Mouse (Mus musculus) lung, postnatal 4 days (tissue): ENCODE measurements around the gene Tmcc1.
"Not testable (repeated sequence)": the region's sequence is repeated elsewhere in the genome, so short reads cannot be mapped to it uniquely, and the experiment has no call there.

Experiments used
- DNase-seq, 2 experiments: peaks; one replicate each; pipeline ENCODE4 v3.0.0; 2021

The Tmcc1 gene

DNA sequence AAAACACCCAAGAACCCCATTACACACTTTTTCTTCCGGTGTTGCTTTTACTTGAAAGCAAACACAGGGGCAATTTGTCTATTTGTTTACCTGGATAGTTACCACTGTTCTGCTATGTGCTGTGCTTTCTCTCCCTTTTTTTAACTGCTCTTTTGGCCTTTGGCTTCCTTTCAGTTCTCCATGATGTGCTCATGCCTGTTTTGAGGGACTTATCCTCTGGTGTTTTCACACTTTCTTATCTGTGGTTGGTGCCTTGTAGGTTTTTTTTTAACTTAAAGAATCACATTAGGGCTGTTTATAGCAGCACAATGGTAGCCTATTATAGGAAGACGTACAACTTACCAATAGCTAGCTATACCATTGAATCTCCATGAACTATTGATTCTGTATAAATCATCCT, 51.6 kb downstream of the Tmcc1 start:
- DNase-seq: no peak

DNA sequence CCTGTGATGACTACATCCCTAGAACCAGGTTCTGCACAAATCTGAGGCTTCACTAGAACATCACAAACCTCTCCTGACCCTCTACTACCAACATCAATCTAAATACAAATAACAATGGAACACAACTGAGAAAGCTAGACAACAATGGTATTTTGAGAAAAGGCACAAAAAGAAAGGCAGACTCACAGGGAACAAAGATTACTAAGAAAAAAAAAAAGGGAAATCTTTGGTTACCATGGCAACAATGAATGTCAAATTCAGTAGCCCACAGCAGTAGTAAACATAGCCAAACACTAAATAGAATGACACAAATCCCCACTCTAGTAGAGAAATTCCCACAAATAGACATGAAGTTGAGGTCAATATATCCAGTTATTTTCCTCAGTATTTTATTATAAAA, 52.5 kb downstream of the Tmcc1 start:
- DNase-seq: no peak

DNA sequence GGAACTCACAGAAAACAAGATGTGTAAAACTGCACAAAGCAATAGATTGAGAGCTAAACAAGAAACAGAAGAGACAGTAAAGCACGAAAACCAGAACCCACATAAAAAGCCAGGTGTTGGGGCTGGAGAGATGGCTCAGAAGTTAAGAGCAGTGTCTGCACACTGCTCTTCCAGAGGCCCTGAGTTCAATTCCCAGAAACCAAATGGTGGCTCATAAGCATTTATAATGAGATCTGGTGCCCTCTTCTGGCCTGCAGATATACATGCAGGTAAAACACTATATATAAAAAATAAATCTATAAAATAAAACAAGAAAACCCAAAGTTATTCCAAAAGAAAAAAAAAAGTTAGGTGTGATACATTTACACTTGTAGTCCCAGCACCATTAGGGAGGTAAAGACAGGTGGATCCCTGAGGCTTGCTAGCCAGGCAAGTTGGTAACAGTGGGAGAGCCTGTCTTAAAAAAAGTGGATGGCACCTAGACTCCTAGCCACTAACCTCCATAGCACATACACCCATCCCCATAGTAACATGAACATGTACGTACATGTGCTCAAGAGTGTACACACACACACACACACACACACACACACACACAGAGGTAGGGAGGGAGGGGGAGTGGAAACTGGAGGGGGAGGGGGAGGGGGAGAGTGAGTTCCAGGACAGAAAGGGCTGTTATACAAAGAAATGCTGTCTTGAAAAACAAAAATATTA, 54.0 kb downstream of the Tmcc1 start:
- peak in 1 of 2 experiments; percentile 14 for DNase-seq

DNA sequence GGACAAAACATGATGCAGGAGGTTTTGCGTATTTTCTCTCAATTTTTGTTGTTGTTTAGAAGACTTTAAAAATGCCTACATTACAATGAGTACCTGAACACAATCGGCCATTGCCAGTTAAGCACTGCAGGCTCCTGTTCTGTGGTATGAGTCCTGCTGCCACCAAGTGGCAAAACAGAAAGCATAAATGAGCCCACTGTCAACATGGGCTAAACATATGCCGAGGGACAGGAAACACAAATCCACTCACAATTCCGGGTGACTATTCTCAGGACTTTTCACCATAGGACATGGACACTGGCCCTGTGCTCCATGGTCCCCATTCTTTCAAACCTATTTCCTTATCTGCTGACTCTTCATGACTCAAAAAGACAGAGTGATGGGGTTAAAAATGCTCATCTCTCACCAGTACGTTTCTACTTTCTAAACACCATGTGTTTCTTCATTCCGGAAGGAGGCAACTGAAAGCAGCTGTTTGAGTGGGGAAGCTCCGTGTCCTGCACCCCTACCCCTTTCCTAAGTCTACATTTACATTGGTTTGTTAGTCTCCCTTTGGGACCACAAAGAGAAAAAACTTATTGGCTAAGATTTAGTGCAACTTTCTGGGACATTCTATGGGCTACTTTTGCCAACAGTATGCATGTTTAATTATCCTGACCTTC, 57.2 kb downstream of the Tmcc1 start:
- peak in 1 of 2 experiments; percentile 22 for DNase-seq

DNA sequence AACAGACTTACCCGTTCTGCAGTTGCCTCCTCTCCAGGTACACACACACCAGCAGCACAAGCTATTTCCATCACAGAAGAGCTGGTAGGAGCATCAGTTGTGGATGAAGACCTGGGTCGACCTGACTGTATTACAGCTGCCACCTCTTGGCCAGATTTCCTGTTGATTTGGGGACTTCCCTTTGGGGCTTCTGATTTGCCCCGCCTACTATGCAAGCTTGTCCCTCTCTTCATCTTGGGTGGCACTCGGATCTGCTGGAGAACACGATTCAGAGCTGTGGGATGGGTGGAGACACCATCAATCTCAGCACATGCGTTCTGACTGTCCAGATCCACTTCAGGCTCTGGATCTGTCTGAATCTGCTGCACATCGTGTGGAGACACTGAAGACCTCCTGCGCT, 59.5 kb downstream of the Tmcc1 start:
- no peak for DNase-seq

DNA sequence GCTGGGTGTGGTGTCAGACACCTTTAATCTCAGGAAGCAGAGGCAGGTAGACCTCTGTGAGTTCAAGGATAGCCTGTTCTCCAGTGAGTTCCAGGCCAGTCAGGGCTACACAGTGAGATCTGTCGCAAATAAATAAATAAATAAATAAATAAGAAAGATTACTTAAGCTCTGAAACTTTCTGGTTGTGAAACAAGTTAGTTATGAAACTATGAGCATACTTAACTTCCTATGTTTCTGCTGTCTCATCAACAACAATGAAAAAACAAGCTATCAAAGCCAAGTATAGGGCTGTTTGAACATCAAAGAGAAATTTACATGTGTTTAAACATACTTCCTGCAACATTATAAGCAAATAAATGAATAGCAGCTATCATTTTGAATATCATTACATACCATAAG, 61.5 kb downstream of the Tmcc1 start:
- DNase-seq: no peak

DNA sequence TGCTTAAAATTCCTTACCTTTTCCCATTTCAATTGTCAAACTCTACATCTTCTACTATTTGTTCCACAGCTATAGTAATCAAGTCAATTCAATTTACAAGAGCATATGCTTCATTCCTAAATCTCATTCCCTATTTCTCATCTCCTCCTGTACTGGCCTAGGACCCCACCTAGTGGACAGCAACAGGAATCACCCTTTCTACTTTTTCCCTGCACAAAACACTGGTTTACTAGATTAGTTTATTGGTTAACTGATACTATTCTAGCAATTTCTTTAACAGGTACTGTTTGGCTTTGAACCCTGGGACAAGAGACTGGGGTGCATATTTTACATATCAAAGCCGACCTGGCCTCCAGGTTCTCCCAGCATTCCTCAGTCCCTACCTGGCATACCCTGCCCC, 64.6 kb downstream of the Tmcc1 start:
- DNase-seq: peak in 1 of 2 experiments; percentile 43

DNA sequence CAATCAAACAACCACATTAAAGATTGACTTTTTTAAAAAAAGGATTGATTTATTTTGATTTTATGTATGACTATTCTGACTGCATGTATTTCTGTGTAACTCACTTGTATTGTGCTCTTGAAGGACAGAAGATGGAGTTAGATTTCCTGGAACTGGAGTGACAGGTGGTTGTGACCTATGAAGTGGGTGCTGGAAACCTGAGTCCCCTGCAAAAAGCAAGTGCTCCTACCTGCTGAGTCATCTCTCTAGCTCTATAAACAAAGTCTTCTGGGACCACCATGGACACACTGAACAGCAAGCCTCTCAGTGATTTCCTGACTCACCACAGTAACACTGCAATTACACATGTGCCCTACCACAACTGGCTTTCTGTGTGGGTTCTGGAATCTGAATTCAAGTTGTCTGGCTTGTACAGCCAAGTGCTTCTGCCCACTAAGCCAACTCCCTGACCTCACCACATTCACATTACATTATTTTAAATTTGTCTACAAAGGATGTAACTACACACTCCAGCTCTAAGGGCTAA, 65.3 kb downstream of the Tmcc1 start:
- DNase-seq: no peak

DNA sequence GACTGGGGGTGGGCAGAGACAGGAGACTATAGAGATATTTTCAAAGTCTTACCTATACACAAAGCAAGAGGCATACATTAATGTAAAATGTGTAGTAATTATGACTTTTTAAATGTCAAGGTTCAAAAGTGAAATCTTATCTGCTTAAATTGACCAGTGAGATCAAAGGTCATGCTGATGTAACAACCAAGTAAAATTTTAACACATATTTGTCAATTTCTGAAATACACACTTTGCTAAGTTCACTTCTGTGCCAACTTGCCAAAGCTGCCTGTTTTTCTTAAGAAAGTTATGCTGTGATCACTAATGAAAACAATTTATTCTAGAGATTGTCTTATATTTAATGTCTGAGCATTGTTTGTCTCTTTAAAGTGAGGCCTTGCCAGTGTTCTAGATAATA, 66.7 kb downstream of the Tmcc1 start:
- DNase-seq: no peak

DNA sequence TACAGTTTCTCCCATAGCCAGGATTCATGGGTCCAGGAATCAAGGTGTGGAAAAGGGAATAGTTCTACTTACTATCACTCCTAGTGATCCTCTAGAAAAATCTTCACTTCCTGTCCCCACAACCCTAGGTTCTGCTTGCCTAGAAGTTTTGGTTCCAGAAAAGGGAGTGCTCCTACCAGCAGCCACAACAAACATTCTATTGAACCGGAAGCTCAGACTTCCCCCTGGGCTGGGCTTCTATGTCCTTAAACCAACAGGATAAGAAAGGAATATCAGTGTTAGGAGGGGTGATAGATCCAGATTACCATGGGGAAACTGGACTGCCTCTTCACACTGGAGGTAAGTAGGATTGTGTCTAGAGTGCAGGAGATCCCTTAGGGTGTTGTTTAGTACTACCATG, 70.4 kb downstream of the Tmcc1 start:
- no peak for DNase-seq

DNA sequence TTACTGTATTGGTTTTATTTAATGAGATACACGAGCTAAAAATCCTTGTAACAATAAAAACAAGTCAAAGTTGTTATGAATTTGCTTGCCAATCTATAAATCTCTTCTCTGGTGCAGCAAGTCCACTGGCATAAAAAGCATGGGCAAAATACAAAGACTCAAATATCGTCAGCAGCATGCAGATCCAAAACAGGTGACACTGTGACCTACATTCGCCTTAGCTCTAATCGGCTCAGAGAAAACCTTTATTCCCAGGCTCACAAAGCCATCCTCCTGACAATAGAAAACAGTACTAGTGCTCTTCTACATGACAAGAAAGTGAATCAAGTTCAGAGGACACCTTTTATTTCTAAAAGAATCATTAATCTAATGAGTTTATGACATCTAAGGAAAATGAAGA, 73.6 kb downstream of the Tmcc1 start:
- DNase-seq: no peak

DNA sequence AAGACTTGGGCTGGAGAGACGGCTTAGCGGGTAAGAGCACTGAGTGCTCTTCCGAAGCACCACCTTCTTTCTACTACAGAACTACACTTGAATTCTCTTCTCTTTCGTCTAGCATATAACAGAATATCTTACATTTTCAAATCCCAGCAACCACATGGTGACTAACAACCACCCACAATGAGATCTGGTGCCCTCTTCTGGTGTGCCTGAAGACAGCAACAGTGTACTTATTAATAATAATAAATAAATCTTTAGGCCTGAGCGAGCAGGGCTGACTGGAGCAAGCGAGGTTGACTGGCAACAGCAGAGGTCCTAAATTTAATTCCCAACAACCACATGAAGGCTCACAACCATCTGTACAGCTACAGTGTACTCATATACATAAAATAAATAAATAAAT, 76.7 kb downstream of the Tmcc1 start:
- not testable (repeated sequence) for DNase-seq

DNA sequence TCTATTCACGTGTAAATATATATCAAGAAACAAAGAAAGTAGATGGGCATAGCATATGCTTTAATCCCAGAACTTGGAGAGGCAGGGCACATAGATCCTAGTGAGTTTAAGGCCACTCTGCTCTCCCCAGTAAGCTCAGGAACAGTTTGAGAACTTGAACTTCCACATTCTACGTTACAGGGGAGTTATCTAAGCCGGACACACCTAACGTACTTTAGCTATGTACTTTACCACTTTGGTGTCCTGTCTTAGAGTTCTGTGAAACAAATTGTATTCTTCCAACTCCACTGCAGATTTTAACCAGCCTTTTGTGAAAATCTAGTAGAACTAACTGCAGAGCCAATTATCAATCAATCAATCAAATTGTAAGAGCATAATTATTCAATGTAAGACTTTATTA, 82.7 kb downstream of the Tmcc1 start:
- DNase-seq: no peak

DNA sequence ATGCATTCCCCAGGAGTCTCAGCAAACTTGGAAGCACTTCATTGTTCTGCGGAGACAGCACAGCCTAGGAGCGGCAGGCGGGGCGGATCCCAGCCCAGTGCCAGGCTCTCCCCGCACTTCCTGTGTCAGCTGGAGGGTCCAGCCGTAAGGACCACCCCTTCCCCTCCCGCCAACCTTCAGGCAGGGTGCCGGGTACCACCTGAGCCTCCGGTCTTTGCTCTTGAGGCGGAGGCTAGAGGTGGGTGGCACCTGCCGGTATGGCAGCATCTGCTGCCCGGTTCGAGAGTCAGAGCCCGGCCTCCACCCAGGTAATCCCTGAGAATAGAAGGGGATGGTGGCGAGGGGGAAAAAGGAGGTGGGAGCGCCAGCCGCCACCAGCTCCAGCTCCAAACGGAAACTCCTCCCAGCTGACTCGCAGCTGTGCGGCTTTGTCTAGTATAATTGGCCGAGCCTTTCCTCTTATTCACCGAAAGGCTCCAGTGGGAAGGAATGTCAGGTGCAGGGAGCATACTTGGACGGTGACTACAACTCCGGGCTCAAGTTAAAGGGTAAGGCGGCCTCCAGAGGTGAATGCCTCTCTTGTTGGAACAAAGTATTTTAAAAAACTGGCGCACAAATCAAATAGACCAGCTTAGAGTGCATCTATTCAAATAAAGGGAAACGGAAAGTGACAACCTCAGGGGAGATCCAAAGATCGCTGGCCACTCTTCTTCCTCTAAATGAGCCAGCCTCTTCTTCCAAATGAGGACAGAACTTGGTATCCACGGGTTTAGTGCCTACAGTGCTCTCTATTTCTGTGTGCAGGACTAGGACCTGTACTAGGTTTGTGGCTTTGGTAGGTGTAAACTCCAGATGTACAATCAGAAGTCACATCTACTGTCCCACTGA, 85.6 kb downstream of the Tmcc1 start:
- peak; percentile 67 to 78 for DNase-seq

DNA sequence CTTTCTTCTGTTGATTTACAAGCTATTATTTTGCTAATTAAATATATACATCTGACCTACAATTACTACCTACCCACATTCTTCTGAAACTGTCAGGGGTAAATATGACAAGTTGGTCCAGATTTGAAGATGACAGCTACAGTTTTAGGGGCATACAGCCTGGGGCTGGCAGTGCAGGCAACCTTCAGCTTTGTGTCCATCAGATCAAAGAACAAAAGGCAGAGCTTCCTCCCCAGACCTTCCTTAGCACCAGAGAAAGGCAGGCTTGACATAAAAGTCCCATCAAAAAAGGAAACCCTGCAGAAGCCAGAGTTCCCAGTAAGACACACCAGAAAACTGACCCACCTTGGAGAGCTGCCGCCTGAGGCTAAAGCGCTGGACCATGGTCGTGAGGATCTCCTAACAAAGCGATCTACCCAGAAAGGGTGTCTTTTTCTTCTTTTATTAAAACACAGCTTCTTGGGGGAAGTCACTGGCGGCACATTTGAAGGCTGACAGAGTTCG, 86.3 kb downstream of the Tmcc1 start:
- no peak for DNase-seq

DNA sequence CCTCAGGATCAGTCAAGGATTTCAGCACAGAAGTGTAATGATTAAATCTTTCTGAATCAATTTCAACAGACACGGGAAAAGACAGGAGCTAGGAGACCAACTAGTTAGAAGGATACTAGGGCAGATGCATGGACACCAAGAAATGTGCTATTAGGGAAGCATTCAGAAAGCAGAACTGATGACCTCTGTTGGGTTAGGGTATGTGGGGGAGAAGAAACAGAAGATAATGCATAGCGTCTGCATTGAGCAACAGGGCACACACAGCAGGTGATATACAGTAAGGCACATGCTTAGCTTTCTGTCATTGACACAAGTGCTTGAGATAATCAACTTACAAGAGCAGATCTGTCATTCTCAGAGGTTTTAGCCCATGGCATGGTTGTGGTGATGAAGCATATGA, 95.7 kb downstream of the Tmcc1 start:
- no peak for DNase-seq

DNA sequence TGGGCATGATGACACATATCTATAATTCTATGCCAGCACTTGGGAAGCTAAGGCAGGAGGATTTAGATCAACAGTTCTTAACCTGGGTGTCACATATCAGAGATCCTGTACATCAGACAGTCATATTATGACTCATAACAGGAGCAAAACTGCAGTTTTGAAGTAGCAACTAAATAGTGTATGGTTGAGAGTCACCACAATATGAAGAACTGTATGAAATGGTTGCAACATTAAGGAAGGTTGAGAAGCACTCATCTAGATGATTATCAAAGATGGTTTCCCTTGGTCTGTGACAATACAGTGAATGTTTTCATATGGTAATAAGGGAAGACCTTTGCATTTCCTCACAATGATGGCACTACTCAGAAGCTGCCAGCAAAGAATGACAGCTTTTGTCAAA, 103.9 kb downstream of the Tmcc1 start:
- DNase-seq: no peak

DNA sequence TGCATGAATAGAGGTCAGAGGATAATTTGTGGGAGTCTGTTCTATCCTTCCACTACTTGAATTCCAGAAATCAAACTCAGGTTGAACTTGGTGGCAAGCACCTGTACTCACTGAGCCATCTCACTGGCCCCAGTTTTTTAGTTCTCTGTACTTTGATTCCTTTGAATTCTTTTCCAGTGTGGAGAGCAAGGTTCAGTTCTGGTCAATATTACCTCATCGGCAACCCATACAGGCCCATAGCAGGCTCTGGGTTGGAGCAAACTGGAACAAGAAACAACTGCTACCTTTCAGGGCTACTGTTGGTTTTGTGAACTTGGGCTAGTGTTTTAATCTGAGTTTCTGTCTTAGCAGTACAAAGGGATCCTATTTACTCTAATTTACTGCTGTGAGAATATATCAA, 107.2 kb downstream of the Tmcc1 start:
- DNase-seq: no peak

DNA sequence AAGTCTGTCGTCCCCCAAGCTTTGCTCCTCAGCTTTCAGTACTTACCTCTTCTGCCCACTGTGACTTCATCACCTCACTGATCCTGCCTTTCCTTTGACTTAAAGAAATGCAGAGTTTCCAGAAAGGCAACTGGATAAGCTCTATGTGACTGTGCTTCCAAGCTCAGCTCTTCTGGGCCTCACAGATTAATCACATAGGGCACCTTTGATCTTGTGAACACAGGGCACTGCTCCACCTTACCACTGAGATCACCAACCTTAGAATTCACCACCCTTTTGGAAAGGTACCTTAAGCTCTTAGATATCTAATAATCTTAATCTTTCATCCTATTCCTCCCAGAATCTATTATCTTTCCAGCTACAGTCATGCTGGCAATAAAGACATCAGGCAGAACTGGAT, 111.0 kb downstream of the Tmcc1 start:
- no peak for DNase-seq

DNA sequence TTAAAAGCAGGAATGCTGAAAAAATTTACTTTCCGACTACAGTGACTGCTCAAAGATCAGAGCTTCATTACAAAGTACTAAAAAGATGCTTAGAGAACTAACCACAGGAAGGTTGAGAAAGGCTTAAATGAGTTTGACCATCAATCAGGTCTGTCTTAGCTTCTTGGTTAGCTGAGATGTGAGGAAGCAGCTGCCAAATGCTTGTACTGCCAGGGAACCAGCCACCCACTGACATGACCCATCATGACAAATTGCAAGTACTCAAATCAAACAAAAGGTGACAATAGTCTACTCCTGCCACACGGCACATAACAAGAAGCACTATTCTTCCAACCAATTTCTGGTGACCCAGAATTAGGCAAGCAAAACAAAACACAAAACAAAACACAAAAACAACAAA, 111.9 kb downstream of the Tmcc1 start:
- DNase-seq: no peak

DNA sequence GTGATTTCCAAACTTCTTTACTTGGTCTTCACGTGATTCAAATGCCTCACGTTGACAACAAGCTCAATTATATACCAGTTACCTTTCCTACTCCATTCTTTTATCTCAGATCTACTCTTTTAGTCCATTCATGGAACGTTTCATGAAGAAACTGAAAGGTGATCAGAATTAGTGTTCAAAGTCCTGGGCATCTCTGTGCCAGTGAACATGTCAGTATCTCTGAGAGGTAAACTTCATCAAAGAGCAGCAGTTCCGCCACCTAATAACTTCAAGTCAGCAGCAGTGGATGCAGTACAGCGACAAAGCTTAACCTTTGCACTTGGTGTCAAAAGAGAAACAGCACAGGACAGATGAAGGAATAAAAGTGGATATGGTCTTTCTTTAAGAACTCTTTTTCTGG, 112.5 kb downstream of the Tmcc1 start:
- no peak for DNase-seq

DNA sequence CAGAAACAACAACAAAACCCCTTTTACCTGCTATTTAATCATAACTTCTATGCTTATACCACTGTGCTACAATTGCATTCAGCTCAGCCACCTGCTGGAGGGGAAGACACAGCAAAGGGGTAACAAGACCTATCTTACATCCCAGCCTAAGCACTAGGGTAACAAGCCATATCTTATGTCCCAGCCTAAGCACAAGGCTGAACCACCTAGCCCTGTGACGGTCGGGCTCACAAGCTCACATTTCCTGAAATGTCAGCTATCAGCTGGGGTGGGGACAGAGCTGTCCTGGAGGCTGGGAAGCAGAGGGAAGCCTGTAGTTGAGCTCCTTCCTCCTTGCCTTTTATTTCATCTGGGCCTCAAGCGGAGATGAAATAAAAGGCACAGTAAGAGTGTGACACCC, 115.7 kb downstream of the Tmcc1 start:
- DNase-seq: no peak

DNA sequence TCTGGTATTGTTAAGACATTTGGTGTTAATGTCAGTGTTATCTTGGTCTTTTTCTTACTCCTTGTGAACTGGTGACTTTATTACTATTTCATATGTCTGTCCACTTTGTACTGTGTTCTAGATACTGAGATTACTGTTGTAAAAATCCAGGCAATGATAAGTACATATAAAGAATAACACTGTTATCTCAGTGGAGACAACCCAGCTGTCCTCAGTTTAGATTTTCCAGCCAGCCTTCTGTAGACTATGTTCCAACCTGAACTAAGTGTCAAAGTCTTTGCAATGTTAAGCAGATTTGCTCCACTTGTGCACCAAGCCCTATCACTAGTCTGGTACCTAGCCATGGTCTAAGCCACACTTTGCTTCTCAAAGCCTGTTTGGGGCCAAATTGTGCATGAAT, 118.4 kb downstream of the Tmcc1 start:
- DNase-seq: no peak
